Mouse (Mus musculus) c-Kit-positive CD71-positive TER-119-positive erythroid progenitor cells, embryonic 14.5 days (primary cell): Measurements from ENCODE around the gene Fam102b.

Source experiments
- DNase-seq: peaks from one replicate; pipeline ENCODE4 v3.0.0-alpha.2; 2013; ENCODE audit warnings: low spot score

The Fam102b gene

DNA sequence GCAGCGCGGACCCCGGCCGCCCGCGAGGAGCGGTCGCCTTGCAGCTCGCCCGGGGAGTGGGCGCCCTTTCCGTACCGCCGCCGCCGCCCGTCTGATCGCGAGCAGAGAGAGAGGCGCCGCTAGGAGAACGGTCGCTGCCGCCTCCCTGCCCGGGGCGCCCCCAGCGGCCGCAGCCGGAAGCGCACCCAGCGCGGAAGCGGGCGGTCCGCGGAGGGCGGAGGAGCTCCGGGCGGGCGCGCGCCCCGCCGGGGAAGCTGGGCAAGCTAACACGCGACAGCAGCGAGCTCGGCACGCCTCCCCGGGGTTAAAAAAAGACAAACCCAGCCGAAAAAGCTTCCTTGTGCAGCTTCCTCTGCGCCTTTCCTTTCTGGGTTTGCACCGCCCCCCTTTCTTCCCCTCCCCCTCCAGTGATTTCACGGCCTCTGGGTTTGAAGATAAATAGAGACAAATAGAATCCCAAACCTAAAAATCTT lies at the start of gene Fam102b:
Fam102b (minus strand) TSS at position 93 of the 473 bp plus-strand sequence.
- DNase-seq = peak; percentile 74

DNA sequence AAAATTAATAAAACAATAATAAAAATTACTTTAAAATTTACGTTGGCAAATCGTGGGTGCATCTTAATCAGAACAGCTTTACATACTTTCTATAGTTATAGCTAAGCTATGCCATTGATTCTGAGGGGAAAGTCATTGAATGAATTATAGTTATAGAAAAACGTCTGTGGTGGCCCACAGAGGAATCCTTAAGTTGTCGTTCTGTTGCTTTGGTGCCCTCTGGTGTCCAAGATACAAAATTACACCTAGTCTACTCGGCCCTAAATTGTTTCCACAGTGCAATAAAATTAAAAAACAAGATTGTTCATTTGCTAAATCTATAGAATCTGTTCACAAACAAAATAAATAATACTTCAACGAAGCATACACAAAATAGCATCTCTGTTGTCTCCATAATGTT lies 35.6 kb upstream of the Fam102b start:
- peak; percentile 57 for DNase-seq

DNA sequence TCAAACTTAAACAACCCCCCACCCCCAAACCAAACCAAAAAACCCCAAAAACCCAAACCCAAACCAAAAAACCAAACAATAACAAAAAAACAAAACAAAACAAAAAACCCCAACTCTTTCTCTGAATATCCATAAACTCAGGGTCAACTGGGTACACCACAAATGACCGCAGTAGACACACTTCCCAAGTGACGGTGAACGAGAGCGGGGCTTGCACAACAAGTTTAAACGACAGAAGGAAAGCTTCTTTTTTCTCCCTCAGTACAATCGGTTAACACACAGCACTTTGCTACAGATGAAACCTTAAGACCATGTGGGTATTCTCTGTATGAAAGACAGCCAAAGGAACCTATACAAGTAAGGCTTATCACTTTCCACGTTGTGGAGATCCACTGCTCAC lies 35.0 kb upstream of the Fam102b start:
- no peak for DNase-seq

DNA sequence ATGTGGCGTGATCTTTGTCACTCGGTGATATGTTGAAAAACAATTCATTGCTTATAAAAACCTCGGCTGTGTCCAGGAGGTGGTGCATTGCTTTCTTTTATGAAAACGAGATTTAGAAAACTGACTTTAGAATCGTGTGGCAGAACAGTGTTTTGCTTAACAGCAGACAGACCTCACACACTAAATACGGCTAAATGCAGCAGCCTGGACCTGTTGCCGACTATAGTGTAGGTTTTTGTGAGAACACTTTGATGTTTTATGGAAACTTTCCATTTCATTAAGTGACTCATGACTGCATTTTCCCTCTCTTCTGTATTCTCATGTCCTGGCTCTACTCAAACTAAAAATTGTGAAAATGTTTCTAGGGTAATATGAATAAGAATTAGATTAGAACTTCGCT lies 32.5 kb upstream of the Fam102b start:
- DNase-seq = no peak

DNA sequence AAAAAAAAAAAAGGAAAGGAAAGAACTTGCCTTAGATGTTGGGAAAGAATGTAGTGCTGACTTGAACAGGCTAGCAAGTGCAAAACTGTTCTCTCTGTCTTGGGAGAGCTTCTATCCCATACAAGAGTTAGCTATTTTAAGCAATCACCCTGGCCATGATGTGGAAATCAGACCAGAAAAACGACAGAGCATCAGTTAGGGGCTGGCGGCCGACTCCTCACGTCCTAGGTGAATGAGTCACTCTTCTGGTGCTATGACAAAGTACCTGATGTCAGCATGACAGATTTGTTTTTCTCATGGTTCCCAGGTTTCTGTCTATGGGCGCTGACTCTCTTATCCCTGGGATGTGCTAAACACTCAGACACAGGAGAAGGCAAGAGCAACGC lies 24.5 kb upstream of the Fam102b start:
- no peak for DNase-seq

DNA sequence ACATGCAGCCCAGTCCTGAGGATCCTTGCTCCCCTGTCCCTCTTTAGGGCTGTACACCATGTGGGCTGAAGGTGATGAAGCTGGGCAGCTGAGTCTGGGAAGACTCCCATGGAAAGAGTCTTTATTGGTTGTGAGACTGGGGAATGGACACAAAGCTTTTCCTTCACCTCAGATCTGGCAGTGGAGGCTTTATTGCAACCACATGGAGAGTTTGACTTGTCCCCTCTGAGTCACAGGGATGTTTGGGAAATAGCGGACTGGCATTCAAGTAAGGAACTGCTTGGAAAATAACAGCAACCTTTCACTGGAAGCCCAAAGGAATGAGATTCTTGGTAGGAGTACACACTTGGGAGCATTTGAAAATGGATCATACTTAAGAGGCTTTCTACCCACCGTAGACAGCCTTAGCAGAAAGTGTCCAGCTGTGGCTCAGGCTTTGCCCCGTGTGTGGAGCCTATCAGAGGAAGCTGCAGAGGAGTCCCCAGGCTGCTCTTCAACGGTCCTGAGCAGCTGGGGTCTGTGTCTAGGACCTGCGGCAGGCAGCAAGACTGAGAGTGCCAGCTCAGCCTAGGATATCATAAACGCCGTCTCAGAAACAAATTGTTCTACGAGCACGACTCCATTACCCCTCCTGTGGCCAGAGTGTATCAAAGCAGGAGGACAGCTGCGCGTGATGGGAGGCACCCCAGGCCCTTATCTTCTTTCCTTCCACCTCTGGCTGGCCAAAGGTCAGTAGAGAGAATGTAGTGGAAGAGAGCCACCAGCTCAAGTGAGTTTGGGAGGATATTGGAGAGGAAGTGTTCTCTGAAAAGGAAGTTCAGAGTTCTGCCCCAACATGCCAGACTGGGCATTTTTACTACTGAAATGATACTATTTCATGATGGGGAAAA lies 23.9 kb upstream of the Fam102b start:
- DNase-seq = no peak

DNA sequence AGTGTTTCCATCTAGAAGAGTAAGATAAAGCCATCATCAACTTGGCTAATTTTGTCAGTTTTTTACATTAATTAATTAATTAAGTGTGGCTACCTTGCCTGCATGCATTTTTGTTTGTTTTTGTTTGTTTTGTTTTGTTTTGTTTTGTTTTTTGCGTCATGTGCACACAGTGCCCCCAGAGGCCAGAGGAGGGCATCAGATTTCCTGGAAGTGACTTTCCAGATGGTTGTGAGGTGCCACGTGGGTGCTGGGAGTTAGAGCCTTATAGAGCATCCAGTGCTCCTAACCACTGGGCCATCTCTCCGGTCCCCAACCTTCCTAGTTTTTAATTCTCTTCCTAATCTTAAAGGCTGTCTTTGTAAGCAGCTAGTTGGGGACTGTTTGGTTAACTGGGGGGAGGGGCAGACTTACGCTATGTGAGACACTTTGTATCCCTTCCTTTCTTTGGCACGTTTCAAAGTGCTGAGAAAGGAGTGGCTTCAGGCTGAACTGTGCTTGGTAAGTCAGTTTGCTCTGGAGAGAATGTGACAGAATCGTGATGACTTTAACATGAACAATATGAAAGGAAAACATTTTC lies 20.4 kb upstream of the Fam102b start:
- no peak for DNase-seq

DNA sequence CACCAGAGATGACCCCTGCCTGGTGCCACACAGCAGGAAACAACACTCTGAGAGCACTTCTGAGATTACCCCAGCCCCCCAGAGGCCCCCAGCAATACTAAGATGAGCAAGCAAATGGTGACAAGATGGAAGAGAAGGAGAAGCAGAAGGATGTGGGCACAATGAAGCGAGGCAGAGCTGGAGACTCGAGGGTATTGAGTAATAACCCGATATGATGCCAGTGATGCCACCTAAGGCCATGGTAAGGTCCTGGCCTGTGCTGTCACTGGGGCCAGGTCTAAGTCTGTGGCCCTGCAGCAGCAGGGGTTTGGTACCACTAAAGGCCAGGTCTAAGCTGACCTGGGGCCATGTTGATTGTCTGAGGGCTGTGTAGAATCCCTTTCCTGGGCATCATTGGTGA lies 19.0 kb upstream of the Fam102b start:
- DNase-seq = no peak

DNA sequence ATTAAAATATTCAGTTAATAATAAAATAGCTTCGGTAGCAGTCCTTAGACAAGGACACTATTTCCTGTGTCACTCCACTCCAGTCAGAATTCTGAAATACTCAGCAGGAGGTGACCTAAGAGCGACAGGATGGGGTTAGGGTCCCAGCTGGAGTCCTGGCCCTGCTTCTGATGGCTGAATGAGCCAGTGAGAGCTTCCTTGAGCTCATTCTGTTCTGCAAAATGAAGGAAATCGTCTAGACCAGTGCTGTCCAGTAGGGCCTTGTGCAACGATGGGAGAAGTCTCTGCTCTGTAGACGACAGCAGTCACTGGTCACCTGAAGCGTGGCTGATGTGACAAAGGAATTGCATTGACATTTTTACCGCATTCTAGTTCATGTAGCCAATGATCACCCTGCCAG lies 16.0 kb upstream of the Fam102b start:
- DNase-seq = no peak

DNA sequence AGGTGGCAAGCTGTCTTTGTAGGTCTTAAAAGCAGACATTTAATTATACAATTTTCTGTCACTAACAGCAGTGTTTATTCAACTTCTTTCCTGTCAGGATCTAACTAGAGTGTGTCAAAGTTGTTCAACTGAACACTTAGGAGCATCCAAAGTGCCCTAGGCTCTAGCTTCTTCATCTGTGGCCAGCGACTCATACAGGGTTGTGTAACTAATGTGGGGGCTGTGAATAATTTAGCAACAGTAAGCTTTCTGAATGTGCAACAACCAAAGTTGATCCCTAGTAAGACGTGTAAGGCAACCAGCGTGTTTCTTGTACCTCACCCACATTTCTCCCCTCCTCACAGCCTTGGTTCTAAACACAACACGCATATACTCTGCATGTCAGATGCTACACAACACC lies 13.5 kb upstream of the Fam102b start:
- no peak for DNase-seq

DNA sequence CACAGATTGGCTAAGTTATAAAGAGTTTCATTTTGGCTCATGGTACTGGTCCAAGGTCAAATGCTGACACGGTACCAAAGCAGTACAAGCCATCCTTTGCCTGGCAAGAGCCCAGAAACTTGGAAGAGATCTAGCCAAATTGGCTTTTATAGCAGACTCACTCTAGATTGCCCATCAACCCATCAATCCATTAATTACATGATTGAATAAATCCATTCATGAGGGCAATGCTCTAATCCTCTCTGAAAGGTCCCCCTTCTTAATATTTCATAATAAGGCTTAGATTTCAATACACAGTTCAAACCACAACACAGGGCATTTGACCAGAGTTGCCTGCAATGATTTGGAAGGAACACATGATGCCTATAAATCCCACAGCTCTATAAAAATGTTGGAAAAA lies 7.0 kb upstream of the Fam102b start:
- no peak for DNase-seq

DNA sequence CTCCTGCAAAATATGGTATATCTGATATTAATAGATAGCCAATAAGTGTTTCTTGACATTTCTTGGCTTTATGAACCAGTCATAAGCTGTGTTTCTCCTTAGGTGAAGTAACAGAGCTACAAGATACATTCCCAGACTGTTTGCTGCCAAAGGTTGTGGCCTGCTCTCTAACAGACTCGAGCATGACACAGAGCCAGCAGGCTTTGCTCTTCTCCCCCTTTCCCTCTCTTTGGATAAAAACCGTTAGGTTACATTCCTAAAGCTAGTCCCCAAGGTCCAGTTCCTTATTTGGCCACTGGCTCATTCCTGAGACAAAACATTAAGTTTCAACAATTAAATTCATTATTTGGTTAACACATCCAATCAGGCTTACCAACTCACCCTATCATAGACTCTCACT lies 4.9 kb upstream of the Fam102b start:
- no peak for DNase-seq

DNA sequence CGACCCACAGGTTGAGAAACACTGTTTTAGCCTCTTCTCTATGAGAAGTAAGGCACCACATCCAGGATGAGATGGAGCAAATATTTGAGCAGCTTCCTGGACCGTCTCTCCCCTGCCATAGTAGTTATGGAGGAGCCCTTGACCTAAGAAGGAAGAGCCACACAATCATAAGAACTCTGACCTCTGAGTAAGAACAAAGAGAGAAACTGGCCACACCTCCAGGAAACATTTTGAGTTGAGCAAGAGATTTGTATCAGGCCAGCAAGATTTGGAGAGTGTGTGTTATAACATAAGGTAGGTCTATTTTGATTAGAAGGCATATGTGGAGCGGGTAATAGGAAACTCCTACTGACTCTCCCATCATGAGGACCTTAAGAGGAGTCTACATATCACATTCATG lies 4.2 kb upstream of the Fam102b start:
- no peak for DNase-seq

DNA sequence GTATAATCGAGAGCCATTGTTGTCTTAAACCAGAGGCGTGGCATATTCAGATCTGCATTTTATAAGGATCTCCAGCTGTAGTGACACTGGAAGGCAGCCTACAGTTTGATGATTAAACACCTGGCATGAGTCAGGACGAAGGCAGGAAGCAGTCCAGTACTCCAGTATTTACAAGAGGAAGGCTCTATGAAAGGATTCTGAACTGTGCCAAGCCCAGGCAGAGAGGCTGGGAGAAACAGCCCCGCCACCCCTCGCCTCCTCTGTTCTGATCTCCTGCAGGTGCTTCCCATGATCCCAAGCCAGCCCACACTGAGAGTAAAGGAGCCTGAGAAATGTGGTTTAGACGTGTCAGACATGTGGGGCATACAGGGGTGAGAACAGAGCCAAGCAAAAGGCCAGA lies 3.4 kb upstream of the Fam102b start:
- no peak for DNase-seq

DNA sequence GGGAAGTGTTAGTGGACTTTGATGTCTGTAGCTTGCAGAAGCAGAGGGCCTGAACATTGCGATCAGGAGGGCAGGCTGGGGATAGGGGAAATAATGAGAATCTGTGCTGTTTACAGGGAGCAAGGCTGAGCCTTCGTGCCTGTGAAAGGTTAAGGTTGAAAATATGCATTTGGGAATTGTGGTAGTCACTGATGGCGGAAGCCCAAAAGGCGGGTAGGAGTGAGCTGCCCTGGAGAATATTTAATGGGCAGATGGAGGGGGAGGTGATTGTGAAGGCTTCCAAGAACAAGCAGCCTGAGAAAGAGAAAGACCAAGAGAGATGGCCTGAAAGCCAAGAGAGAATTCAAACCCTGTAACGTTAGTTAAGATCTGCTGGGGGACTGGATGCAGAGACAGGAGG lies 2.3 kb upstream of the Fam102b start:
- DNase-seq = no peak

DNA sequence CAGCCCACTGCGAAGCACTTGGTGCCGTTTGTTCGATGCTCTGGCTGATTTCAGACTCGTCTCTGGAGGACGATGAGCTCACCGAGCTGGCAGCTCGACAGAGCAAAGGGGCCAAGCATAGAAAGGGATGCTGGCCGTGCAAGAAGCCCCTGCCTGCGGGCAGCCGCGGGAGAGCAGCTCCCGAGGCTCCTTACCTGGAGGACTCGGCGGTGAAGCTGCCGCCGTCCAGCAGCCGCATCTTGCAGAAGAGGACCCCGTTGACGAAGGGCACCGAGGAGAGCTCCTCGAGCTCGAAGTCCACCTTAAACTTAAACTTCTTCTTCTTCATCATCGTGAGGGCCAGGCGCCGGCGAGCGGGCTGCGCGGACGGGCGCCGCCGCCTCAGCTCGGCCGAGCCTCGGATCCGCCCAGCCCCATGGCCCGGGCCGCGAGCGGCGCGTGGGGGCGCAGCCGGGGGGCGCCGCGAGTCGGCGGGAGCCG lies 376 bp downstream of the Fam102b start:
- DNase-seq = peak; percentile 38

DNA sequence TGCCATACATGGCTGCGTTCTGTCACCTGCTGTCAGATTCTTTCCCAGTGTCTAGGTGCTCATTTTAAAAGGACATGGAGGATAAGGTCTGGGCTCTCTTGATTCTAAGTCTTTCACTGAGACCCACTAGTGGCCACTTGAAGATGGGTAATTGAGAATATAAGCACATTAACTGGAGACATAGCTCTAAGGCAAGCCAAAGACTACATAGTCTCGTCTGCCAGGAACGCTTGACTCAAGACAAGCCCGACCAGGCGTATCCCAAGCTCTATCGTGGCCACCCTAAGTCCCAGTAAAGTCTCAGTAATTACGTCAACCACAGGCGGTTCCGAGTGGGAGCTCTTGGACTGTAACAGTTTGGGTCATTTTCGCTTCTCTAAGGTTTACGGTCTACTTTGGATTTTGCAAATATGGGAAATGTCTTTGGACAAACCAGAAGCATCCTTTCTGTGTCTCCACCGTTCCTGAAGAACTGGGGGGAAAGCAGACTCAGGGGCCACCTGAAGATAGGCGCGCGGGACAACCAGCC lies 881 bp downstream of the Fam102b start:
- peak; percentile 19 for DNase-seq

DNA sequence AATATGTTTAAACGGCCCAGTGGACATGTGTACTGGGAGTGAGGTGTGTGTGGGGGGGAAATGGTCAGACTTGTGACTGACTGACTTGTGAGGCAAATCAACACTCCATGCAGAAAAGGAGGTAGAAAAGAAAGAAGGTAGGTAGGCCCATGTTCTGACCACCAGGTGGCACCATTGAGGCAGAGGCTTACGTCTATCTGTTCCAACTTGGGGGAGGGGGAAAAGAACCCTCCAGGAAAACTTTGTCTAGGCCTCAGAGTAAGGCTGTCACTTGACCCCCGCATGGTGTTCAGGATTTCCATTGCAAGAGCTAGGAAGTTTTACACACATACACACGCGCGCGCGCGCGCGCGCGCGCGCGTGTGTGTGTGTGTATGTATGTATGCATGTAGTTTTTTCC lies 1.8 kb downstream of the Fam102b start:
- peak; percentile 75 for DNase-seq

DNA sequence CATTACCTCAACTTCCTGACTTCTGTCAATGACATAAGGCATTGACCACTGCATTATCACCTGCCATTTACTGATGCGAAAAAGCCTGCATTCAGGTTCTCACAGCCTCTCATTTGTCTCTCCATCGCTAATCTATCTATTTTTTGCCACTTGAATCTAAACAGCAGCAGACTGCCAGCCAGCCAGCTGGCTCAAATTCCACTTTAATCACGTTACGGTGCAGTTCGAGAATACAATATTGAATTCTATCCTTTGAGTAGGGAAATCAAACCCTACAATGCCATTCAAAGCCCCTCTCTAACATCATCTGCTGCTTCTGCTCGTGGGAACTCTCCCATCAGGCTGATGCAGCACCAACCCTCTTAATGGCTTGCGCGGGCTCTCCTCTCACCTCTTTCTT lies 4.3 kb downstream of the Fam102b start:
- no peak for DNase-seq

DNA sequence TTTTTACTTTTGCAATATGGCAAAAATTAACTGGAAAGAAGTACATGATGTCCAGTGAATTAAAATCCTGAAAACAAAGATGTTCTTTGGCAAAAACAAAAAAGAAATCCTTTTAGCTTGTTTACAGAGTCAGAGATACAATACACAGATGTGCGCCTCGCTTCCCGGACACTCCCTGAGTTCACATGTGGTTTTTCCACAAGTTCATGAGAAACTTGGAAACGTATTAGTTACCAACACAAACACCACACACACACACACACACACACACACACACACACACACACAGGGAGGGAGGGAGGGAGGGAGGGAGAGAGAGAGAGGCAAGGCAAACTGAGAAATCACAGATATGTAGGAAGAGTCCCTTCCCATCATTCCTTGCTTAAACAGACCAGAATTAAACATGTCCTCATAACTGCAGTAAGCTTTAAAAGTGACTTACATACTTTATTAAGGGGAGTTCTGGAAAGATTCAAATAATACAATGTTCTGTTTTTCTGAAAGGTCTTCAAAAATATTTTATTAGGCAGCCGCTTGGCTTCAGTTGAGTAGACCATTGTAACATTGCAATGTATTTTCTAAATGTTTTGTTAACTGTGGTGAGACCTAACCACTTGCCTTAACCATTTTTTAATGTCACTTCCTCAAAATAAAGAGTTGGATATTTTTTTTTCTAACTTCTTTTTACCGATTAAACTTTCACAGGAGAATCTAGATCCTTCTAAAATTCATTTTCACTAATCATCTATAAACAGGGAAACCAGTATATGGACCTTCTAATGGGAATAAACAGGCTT lies 5.5 kb downstream of the Fam102b start:
- DNase-seq = no peak

DNA sequence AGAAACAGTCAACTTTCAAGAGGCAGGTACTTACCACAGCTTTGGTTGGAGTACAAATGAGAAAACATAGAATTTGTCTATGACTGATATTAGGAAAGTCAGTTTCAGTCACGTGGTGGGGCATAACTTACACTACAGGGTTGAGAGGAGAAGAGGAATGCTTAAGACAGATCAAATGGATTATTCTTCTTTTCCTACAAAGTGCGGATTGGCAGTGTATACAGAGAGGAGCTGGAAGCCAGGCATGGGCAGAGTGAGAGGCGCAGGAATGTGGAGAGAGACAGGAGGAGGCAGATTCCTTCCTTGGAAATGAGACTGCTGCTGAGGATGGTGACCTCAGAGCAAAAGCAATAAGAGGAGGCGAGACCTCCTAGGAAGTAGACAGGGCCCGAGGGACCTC lies 9.1 kb downstream of the Fam102b start:
- no peak for DNase-seq

DNA sequence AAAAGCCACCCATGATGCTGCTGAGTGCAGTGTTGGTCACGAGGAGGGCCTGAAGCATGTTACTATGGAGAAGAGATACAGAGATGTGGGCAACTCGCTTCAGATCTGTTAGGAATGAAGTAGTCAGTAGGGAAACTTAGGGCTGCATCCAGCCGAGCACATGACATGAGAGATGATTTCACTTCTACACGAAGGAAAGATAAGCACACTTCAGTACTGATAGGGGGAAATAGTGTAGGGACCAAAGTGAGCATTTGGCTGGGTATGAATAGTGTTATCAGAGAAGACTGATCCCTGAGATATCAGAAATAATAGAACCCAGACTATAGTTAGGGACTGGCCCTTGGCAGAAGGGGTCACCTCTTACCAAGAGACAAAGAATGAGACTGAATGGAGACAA lies 14.8 kb downstream of the Fam102b start:
- DNase-seq = no peak
